Mouse (Mus musculus) retina, postnatal 7 days (tissue): Measurements from ENCODE around the gene Adgre5.

ENCODE experiments used
- DNase-seq: peaks from one replicate; pipeline ENCODE4 v3.0.0-alpha.2; 2012; ENCODE audit warnings: low read depth, low spot score

The Adgre5 gene

DNA sequence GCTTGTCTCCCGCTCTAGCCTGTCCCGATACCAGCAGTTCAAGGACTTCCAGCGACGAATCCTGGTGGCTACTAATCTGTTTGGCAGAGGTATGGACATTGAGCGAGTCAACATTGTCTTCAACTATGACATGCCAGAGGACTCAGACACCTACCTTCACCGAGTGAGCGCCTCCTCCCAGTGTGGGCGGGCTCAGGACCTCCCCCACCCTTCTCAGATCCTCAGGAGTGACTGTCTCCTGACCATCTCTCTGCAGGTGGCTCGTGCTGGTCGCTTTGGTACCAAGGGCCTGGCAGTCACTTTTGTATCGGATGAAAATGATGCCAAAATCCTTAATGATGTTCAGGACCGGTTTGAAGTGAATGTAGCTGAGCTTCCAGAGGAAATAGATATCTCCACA lies 18.5 kb downstream of the Adgre5 start:
- no peak for DNase-seq

DNA sequence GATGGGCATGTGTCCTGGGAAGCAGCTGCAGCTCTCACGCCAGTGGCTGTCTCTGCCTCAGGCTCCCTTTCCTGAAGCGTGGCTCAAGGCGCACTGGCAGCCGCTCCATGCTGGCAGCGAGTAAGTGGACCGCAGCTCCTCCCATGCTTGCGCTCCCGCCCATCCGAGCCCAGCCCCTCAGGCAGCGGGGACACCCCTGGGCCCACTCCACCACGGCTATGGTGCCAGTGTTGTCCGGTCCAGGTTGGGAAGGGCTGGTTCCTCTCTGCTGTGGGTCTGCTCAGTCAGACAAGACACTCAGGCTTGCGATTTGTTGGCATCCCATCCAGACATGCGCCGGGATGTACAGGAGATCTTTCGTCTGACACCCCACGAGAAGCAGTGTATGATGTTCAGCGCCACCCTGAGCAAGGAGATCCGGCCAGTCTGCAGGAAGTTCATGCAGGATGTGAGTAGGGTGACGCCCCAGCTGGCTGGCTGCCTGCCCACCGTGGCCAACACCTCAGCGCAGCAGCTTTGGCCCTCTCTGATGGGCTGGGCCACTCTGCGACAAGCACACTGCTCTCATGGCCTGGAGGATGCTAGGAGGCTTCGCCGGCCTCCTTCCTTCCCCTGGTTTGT lies 19.6 kb downstream of the Adgre5 start:
- no peak for DNase-seq

DNA sequence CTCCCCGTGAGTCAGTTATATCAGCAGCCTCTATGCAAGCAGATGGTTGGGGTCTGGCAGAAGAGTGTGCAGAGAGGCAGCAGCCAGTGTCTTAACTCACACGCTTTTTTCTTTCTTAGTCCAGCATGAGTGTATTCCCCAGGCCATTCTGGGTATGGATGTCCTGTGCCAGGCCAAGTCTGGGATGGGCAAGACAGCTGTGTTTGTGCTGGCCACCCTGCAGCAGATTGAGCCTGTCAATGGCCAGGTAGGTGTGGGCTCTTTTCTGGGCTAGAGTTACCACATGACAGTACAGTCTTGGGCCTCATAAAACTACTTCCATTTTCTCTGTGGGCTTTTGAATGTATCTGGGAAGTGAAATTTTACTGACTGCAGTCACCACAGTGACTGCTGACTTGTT lies 21.4 kb downstream of the Adgre5 start:
- DNase-seq = no peak

DNA sequence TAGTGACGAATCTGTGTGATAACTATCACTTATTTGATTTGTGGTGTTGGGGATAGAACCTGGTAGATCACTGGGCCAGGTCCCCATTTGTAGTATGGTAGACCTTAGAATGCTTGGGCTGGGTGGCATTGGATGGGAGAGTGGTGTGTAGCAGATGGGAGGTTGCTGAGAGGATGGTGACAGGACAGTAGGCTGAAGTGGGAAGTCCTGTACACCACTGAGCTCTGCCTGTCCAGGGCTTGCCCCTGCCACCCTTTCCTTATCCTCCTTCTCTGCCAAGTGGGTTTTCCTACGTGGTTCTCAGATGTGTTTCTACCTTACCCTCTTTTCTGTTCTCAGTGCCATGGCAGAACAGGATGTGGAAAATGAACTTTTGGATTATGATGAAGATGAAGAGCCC lies 22.1 kb downstream of the Adgre5 start:
- no peak for DNase-seq

DNA sequence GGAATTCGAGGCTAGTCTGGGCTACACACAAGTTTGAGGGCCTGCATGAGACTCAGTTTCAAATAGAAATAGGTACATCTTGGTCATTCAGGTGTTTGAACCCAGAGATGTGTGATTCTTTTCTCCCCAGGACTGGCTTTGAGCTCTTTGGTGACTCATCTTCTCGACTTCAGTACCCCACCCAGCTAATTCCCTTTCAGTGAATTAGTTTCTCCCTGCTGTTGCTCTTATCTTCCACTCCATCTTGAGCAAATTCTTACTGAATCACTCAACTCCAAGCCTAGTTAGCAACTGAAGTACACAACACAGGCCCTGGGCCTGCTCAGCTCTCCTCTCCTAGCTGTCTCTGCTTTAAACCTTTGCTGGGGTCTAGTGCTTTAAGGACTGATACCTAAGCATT lies 24.6 kb downstream of the Adgre5 start:
- no peak for DNase-seq

DNA sequence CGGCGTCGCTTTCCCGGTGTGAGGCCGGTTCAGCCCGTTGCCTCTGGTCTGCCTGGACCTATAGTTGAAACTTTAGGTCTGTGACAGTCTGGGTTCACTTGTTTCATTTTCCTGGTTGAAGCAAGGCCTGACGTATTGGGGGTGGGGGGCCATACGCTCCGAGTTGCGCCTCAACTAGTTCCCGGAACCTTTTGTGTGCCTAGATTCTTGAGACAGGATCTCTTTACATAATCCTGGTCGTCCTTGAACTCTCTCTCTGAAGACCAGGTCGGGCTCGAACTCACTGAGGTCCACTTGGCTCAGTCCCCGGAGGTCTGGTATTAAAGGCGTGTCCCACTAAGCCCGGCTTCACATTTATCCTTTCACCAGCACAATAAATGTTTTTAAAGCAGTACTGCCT lies 25.4 kb downstream of the Adgre5 start:
- DNase-seq = no peak

DNA sequence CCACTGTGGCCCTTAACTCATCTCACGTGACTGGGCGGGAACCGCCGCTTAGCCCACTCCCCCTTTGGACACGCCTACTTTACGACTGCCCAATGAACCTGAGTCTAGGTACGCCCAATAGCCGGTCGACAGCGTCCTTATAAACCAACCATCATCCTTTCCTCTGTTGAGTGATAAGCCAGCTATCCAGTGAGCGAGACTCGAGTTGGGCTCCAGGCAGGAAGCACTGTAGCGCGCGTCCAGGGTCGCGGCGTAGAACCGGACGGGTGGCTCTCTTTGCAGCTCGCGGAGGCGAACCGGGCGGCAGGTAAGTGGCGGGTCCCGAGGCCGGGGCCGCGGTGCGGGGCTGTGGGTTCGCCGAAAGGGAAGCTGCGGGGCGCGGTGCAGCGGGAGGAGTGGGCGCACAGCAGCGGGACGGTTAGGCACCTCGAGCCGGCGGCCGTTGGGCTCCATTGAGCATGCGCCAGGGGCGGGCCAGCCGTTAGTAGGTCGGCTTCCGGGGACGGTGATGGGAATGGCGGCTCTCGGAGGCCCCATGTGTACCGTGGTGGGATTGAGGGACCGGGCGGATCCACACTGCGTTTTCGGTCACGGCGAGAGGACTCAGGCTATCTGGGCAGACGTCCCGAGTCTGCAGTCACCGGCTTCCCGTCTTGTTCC lies 26.0 kb downstream of the Adgre5 start, which contains the start of gene Ddx39:
Ddx39 (plus strand) TSS at position 147 of the 660 bp plus-strand sequence.
- peak; percentile 95 for DNase-seq

DNA sequence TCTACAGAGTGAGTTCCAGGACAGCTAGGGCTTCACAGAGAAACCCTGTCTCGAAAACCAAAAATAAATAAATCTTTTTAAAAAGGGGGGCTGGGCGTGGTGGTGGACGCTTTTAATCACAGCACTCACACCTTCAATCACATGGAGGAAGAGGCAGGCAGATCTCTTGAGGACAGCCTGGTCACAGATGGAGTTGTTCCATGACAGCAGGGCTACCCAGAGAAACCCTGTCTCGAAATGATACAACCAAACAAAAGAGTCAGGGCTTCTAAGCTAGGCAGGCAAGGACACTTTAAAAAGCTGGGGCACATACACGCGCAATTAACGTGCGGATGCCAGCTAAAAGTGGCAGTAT lies 26.5 kb downstream of the Adgre5 start:
- no peak for DNase-seq

DNA sequence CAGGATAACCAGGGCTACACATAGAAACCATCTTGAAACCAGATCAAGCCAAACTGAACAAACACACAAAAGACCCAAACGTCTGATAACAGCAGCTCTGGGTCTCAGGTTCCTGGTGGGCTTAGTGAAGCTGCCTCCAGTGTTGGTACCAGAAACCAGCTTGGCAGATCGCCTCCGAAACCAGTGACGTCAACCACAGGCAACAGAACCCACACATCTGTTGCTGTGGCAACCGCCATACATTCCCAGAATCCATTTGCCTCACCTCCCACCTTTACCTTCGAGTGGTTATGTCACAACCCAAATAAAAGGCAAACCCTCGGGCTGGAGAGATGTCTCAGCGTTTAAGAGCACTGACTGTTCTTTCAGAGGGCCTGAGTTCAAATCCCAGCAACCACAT lies 33.6 kb downstream of the Adgre5 start:
- no peak for DNase-seq

DNA sequence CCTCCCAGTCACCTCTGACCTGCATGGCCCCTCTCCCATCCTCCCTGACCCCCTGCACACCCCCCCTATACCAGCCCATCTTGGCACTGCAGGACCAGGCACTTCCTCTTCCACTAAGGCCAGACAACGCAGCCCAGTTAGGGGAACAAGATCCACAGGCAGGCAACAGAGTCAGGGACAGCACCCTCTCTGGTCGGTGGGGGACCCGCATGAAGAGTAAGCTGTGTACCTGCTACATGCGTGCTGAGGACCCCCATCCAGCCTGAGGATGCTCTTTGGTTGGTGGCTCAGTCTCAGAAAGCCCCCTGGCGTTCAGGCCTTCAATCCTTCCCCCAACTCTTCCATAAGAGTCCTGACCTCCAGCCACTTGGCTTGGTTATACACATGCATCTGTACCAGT lies 34.7 kb downstream of the Adgre5 start:
- DNase-seq = no peak

DNA sequence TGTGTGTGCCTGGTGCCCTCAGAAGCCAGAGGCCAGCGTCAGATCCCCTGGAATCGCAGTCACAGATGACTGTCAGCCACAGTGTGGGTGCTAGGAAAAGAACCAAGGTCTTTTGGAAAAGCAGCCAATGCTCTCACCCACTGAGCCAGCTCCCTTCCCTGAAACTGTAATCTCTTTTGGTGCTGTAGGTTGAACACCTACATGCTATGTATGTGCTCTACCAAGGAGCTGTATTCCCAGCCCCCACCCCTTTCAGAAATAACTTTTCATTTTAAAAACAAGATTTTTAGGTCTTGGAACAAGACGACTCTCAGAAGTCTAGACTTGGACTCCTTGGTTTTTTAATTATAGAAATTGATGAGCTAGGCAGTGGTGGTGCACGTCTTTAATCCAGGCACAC lies 37.7 kb downstream of the Adgre5 start:
- DNase-seq = no peak

DNA sequence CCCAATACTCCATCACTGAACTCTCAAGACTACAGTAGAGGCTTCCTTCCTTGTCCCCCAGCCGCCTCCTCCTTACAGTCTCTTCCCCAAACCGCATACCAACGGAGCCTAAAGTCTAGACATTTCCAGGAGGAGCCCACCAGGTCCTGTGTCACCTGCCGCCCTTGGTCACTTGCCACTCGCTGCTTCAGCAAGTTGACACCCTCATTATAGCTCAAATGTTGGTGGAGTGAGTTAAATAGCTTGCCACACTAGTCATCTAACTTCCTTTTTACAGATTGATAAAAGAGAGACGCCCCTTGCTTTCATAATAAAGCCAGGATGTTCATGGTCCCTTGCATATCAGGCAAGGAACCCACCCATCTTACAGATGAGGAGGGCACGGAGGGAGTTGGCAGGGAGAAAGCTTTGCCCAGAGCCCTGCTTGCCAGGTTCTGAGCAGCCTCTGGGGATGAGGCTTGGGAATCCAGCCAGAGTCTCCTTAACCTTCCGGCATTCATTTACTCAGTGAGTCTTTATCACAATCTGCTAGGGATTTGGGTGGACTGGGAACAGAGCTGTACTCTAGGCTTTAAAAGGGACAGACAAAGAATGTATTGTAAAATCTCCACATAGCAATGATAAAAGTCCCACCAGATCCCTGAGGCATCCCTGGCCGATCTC lies 40.6 kb downstream of the Adgre5 start:
- no peak for DNase-seq

DNA sequence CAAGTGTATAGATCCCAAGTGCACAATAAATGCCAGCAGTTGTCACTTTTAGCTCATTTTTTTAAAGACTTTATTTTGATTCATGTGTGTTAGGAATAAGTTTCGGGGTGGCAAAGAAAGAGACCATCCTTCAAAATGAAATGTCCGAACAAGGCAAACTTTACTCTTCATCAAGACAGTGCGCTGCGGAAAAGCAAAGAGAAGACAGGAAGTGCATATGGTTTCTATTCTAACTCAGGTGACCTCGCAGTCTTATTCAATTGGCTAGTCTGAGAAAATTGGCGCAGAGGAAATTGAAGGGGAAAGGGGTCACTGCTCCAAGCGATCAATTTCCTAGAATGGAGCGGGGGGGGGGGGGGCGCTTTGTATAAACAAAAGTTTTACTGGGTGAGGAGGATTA lies 41.6 kb downstream of the Adgre5 start:
- DNase-seq = no peak

DNA sequence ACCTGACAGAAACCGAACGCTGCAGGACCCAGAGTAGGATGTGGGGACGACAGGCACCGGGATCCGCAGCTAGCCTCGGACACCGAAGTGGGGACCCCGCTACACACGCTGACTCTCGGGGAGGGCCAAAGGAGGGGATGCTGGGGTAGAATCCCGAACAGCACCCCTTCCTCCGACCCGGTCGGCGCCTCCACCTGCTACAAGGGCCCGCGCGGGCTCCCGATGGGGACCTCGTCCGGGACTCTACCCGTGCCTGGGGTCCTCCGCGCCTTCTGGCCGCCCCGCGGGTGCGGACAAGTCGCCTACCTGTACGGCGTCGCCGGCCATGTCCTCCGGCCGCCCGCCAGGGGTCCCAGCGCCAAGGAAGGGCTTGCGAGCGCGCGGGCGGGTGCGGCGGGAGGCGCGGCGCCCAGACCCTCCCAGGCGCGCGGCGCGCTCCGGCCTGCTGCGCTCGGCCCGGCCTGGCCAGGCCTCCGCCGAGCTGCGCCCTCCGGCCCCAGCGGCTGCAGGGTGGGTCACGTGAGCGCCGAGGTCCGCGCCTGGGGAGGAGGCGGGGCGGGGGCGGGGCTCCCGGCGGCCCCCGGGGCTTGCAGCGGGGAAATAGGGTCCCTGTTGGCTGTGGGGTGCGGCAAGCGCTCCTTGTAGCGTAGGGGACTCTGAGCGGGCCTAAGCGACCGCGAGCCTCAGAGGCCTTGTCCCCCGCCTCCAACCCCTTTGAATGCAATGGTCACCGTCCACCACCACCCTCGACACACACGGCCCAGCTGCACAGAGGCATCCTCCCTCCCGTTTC lies 42.3 kb downstream of the Adgre5 start, which contains the start of gene Pkn1:
Pkn1 (minus strand) TSS at position 519 of the 793 bp plus-strand sequence.
- DNase-seq = peak; percentile 69

DNA sequence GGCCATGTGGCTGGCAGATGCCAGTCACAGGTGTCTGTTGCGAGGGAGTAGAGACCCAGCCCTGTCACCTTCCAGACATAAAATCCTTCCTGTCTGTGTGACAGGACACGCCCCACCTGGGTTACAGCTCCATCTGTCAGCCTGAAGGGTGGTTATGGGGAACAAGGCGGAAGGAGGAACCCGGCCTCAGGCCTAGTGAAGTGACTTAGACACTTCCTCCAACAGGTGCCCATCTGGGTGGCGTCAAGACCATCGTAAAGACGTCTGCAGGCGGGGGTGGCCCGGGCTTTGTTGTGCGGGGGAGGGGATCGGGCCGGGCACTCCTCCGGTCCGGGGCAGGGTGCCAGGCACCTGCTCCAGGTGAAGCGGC lies 42.9 kb downstream of the Adgre5 start:
- peak; percentile 32 for DNase-seq

DNA sequence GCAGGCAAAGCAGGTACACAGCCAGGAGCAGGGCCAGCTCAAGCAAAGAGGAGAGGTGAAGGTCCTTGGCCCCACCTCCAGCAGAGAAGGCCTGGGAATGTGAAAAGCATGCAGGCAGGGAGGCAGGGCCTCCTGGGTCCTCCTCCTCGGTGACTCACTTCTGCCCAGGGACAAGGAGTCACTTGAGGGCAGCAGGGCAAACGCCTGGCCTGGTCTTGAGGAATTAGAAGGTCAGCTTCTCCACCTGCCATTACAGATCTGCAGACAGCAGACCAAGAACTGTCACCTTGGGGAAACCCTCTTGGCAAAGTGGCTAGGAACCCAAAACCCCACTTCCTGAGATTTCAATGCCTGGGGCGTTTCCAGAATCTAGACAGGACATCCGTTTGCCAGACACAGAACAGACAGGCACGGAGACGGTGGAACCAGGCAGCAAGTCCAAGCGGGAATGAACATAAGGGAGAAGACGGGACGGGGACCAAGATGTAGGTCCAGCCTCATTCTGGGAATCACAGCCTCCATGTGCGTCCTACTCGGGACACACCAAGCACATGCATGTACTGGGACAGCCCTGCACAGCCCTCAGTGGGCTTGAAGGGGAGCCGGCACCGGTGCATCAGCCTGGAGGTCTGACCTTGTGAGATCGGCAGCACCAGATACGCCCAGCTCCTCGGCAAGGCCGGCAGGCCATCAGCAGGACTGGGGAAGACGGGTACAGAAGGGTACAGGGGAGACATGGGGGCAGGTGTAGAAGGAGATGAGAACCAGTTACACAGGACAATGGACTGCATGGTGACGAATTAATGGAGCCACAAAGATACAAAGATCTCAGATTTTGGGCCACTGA lies 43.5 kb downstream of the Adgre5 start:
- DNase-seq = no peak

DNA sequence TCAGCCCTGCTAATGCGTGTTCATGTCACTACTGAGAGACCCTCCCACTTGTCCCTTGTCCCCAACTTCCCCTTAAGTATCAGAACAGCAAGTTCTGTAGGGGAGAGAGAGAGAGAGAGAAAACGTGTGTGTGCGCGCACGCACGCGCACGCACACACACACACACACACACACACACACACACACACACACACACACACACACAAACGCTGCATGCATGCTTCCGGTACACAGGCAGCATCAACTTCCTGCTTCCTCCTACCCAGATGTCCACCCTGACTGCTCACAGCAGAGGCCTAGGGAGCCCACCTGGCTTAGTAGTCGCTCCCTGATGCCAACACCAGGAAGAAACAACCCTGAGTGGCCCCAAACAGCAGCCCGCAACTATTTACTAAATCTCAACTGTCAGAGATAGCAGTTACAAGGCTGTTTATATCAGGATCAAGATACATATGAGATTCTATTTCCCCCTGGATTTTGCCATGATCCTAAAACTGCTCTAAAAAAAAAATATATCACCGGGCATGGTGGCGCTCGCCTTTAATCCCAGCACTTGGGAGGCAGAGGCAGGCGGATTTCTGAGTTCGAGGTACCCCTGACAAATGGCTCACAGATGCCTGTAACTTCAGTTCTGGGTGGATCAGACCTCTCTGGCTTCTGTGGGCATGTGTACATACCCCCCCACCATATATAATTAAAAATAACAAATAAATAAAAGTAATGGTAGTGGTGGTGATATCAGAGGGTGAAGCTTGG lies 45.6 kb downstream of the Adgre5 start:
- no peak for DNase-seq

DNA sequence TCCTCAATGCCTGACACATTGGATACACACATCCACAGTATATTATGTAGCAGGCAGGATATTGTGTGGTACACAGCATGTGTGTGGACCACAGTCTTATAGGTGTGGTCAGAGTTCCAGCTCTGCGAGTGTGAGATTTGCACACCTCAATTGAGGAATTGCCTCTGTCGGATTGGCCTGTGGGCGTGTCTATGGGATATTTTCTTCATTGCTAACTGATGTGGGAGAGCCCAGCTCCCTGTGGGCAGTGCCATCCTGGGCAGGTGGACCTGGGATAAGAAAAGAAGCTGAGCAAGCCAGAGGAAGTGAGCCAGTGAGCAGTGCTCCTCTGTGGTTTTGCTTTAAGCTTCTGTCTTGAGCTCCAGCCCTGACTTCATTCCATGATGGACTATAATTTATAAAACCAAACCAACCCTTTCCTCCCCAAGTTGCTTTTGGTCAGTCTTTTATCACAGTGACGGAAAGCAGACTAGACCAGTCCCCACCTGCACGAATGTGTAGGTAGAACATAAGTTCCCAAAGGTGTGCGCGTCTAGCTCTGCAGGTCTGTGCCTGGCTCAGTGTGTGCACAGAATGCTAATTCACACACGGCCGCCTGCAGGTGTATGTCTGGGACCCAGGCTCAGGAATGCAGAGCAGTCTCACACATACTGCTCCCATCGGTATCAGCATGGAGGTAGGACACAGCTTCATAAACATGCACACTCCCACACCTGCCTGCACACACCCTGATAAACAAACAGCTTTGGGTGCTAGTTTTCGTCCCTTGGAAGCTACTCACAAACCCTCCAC lies 46.6 kb downstream of the Adgre5 start:
- DNase-seq = no peak

DNA sequence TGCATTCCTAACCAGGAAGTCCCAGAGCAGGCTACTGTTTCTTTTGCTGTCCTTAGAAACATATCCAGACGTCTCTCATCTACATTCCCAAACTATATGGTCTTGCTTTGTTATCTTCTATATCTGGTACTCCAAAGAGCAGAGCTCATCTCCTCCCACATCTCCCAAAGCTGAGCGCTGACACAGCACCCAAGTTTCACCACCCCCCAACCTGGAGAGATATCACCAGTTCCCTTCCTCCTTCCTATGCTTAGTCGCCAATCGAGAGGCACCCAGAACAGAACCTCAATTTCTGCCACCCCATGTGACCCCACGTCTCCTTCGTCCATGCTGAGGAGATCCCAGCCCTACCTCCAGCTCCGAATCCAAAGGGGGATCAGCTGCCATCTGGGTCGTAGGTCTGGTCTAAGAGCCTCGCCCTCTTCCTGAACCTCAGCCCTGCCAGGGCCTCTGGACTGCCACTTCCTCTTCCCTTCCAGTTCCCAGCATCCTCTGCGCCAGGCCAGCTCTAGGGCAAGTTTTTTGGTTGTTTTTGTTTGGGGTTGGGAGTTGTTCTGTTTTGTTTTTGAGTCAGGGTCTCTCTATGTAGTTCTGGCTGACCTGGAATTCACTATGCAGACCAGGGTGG lies 47.4 kb downstream of the Adgre5 start:
- DNase-seq = no peak
